Mouse (Mus musculus): ENCODE data around the gene Sqstm1.
"Not testable (repeated sequence)": the region's sequence is repeated elsewhere in the genome, so short reads cannot be mapped to it uniquely, and the experiment has no call there.

- TF ChIP-seq CTCF, EP300 (IDR thresholded peaks at IDR 0.05): not testable (repeated sequence)
Measured at GRCm38 (mm10) chr11:50174111-50174729, 36.4 kb downstream of the Sqstm1 start, which contains the start of gene Mrnip.
